Comparison of ENCODE assay signal across 20 mouse cellular contexts in genomic region chr19:30690691-30691090, GRCm38 (mm10).
DNase-seq lines count a peak whose midpoint lies in the region; ATAC-seq and TF ChIP-seq lines count a peak whose summit lies in the region.
"Had no signal": no experiment of that assay in that cellular context is flagged by ENCODE, and none has a peak within 500 bp of the region (broad histone marks: within the 10 kb centered on the region; RNA-seq: fewer than 3 reads in every experiment).

No protein-coding gene starts in this region.

- 38% methylated on average over 6 of the region's 6 CpGs for WGBS in forebrain, embryonic 14.5 days
- WGBS in forebrain, embryonic 12.5 days = 64% methylated on average over 6 of the region's 6 CpGs
- whole genome bisulfite sequencing in midbrain, embryonic 10.5 days = 84% methylated on average over 6 of the region's 6 CpGs

- H3K4me3 ChIP-seq in forebrain, embryonic 14.5 days (ENCODE audit: low read depth, low read length) = no peak overlapping the region
- H3K4me3 ChIP-seq in forebrain, embryonic 12.5 days (replicated peaks) = no peak overlapping the region
- H3K4me3 ChIP-seq in midbrain, embryonic 10.5 days = no peak overlapping the region
- H3K4me3 ChIP-seq: embryonic facial prominence, embryonic 10.5 days; embryonic facial prominence, embryonic 12.5 days; forebrain, embryonic 15.5 days had no signal

- H3K27me3 ChIP-seq in forebrain, embryonic 14.5 days (replicated peaks; ENCODE audit: control insufficient read depth, insufficient read depth, low read length) = no peaks in the 10 kb centered on the region
- no peaks in the 10 kb centered on the region for H3K27me3 ChIP-seq in forebrain, embryonic 12.5 days
- no peaks in the 10 kb centered on the region for H3K27me3 ChIP-seq in midbrain, embryonic 10.5 days (ENCODE audit: low read depth, poor library complexity, severe bottlenecking)
- H3K27me3 ChIP-seq: embryonic facial prominence, embryonic 12.5 days; forebrain, embryonic 15.5 days had no signal

- no peak overlapping the region for H3K27ac ChIP-seq in forebrain, embryonic 14.5 days (ENCODE audit: low read depth, low read length)
- H3K27ac ChIP-seq in forebrain, embryonic 12.5 days = no peak overlapping the region
- no peak overlapping the region for H3K27ac ChIP-seq in midbrain, embryonic 10.5 days (replicated peaks)
- H3K27ac ChIP-seq: embryonic facial prominence, embryonic 10.5 days; embryonic facial prominence, embryonic 12.5 days; forebrain, embryonic 15.5 days had no signal

- peak; percentile 48 for ATAC-seq in forebrain, embryonic 14.5 days
- no peak for ATAC-seq in forebrain, embryonic 12.5 days (ENCODE audit: low FRiP score)
- ATAC-seq: activated CD4-positive, CD25-positive, alpha-beta regulatory T cell, adult 4 months; forebrain, embryonic 15.5 days; forebrain, postnatal 0 days; Patski had no signal

- H3K4me2 ChIP-seq in forebrain, embryonic 14.5 days (ENCODE audit: low read length) = no peak overlapping the region
- H3K4me2 ChIP-seq in forebrain, embryonic 12.5 days = no peak overlapping the region
- H3K4me2 ChIP-seq: embryonic facial prominence, embryonic 12.5 days; forebrain, embryonic 15.5 days had no signal

- no peak for TF ChIP-seq POLR2A in brain, embryonic 14.5 days (IDR thresholded peaks at IDR 0.05; ENCODE audit: borderline replicate concordance, extremely low read depth, insufficient read depth, insufficient read length, poor library complexity, severe bottlenecking)

- H3K9ac ChIP-seq in forebrain, embryonic 14.5 days (ENCODE audit: low read length) = no peak overlapping the region
- H3K9ac ChIP-seq in forebrain, embryonic 12.5 days = no peak overlapping the region
- H3K9ac ChIP-seq: embryonic facial prominence, embryonic 12.5 days; forebrain, embryonic 15.5 days; forebrain, postnatal 0 days had no signal

- DNase-seq in forebrain, embryonic 14.5 days (ENCODE audit: low spot score) = peak; percentile 42
- peak; percentile 65 for DNase-seq in brain, embryonic 14.5 days (ENCODE audit: low read depth)
- DNase-seq in retina, postnatal 1 day = peak; percentile 72
- no peak for DNase-seq in midbrain, embryonic 10.5 days (ENCODE audit: low spot score)
- no peak for DNase-seq in kidney, postnatal 4 days
- DNase-seq: adrenal gland, adult 8-10 months; adrenal gland, postnatal 14 days; adrenal gland, postnatal 36 days; cerebellum, adult 11-12 months; cerebellum, adult 2 months; cerebellum, adult 9-10 months; cerebellum, postnatal 10 days; cerebellum, postnatal 25 days; forebrain, postnatal 0 days had no signal

- no peaks in the 10 kb centered on the region for H3K4me1 ChIP-seq in forebrain, embryonic 14.5 days (ENCODE audit: control insufficient read depth, insufficient read depth, low read length)
- H3K4me1 ChIP-seq in forebrain, embryonic 12.5 days = no peaks in the 10 kb centered on the region
- no peaks in the 10 kb centered on the region for H3K4me1 ChIP-seq in midbrain, embryonic 10.5 days
- H3K4me1 ChIP-seq: embryonic facial prominence, embryonic 10.5 days; embryonic facial prominence, embryonic 12.5 days; forebrain, embryonic 15.5 days had no signal

- no peaks in the 10 kb centered on the region for H3K36me3 ChIP-seq in forebrain, embryonic 14.5 days (ENCODE audit: control insufficient read depth, insufficient read depth, low read length)
- no peaks in the 10 kb centered on the region for H3K36me3 ChIP-seq in forebrain, embryonic 12.5 days (replicated peaks)
- H3K36me3 ChIP-seq in midbrain, embryonic 10.5 days = no peaks in the 10 kb centered on the region
- H3K36me3 ChIP-seq: embryonic facial prominence, embryonic 10.5 days; embryonic facial prominence, embryonic 12.5 days; forebrain, embryonic 15.5 days had no signal

- H3K9me3 ChIP-seq in forebrain, embryonic 14.5 days (replicated peaks; ENCODE audit: control insufficient read depth, low read length) = no peaks in the 10 kb centered on the region
- no peaks in the 10 kb centered on the region for H3K9me3 ChIP-seq in forebrain, embryonic 12.5 days
- H3K9me3 ChIP-seq in midbrain, embryonic 10.5 days (replicated peaks) = no peaks in the 10 kb centered on the region
- H3K9me3 ChIP-seq: embryonic facial prominence, embryonic 10.5 days; embryonic facial prominence, embryonic 12.5 days; forebrain, embryonic 15.5 days had no signal

- TF ChIP-seq CTCF in brain, embryonic 14.5 days (IDR thresholded peaks at IDR 0.05; ENCODE audit: borderline replicate concordance, extremely low read depth, insufficient read depth, insufficient read length) = no peak

Comparison
In these comparisons a context has a peak if more than half of its experiments do, and no peak if none do; other contexts are left out.
1. DNase-seq: peak in forebrain, embryonic 14.5 days (single experiment), brain, embryonic 14.5 days (single experiment) and retina, postnatal 1 day (single experiment); none in midbrain, embryonic 10.5 days (single experiment) and kidney, postnatal 4 days (0 of 2).